Mouse (Mus musculus) hindbrain, embryonic 11.5 days (tissue): ENCODE results near the gene Htatip2. TPM values are rescaled to one million over a fixed set of nuclear protein-coding genes. Genes with fewer than 3 reads are reported as not detected.

ENCODE experiments used
- ATAC-seq: fragments of 200-750 bp; cut with Nextera tagmentation; 2 replicates; pipeline ENCODE4 v1.8.0; 2017; ENCODE audit warnings: mild to moderate bottlenecking, moderate TSS enrichment, moderate library complexity; ENCODE audit not compliant: low FRiP score
- DNase-seq: peaks from one replicate; pipeline ENCODE4 v3.0.0-alpha.2; 2015; ENCODE audit warnings: low spot score
- H3K27ac ChIP-seq: fragments of 300-500 bp; sonication (generic); 2 replicates; pipeline ENCODE4 v1.5.1; 2014; ENCODE audit warnings: mild to moderate bottlenecking, low read depth, low read length
- H3K27me3 ChIP-seq: fragments of 300-500 bp; sonication (generic); 2 replicates; pipeline ENCODE4 v1.6.1; 2014; ENCODE audit warnings: mild to moderate bottlenecking, low read length, moderate library complexity, mixed read lengths; ENCODE audit not compliant: control insufficient read depth, insufficient read depth
- H3K36me3 ChIP-seq: fragments of 300-500 bp; sonication (generic); 2 replicates; pipeline ENCODE4 v1.6.1; 2014; ENCODE audit warnings: mild to moderate bottlenecking, low read length, moderate library complexity, mixed read lengths; ENCODE audit not compliant: control insufficient read depth, insufficient read depth
- H3K4me1 ChIP-seq: fragments of 300-500 bp; sonication (generic); replicated peaks from 2 replicates; pipeline ENCODE4 v1.6.1; 2014; ENCODE audit warnings: low read length, mixed read lengths; ENCODE audit not compliant: control insufficient read depth, insufficient read depth
- H3K4me2 ChIP-seq: fragments of 300-500 bp; sonication (generic); replicated peaks from 2 replicates; pipeline ENCODE4 v1.6.1; 2014; ENCODE audit warnings: mild to moderate bottlenecking, low read depth, low read length
- H3K4me3 ChIP-seq: fragments of 300-500 bp; sonication (generic); 2 replicates; pipeline ENCODE4 v1.5.1; 2014; ENCODE audit warnings: low read depth, low read length
- H3K9ac ChIP-seq: fragments of 300-500 bp; sonication (generic); 2 replicates; pipeline ENCODE4 v1.6.1; 2014; ENCODE audit warnings: low read depth, low read length
- H3K9me3 ChIP-seq: fragments of 300-500 bp; sonication (generic); 2 replicates; pipeline ENCODE4 v1.6.1; 2016; ENCODE audit warnings: low read length; ENCODE audit not compliant: control insufficient read depth
- WGBS: fragments of 180-500 bp; shearing (Covaris S2); extraction: QIAGEN DNeasy Blood & Tissue Kit; methylation state at CpG from one replicate; pipeline ENCODE4 v1.1.7; 2014; 5-methylcytosine and 5-hydroxymethylcytosine counted together
- polyA plus RNA-seq: library from polyadenylated mRNA; unstranded; fragments of >200 nt; fragmentation: Nextera tagmentation; extraction: Ambion mirVana; gene quantifications from 2 replicates; pipeline ENCODE4 v1.2.1, GENCODE M21; 2014

The Htatip2 gene
- 3.3 and 4.4 TPM in 2 replicates for polyA plus RNA-seq

DNA sequence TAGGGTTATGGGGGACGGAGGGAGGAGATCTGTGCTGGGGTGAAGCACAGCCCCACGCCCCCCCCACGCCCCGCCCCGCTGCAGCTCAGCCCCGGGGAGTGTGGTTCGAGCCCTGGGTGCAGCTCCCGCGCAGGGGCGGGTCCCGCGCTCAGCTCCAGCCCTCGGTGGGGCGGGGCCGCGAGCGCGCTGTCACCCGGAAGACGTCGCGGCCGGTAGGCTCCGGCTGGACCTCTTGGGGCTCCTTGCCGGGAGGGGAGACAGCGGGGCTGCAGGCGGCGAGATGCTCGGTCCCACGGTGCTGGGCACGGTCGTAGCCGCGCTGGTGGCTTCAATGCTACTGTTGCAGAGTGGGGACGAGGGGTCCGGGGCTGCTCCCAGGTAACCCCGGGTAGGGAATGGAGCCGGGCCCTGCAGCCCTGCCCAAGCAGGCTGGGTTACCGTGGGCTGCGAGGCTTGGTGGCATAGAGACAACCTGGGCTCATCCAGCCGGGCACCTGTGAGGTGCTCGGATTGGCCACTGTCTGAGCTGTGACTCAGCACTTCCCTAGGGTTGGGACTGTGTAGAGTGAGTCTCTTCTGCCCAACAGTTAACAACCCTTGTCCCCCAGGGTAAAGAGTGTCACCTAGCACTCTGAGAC is at the start of gene Htatip2:
Htatip2 (plus strand) TSS at position 182 of the 638 bp plus-strand sequence.
- DNase-seq = peak; percentile 44
- Histone ChIP-seq H3K27ac (no peak within 1 kb of the TSS), H3K4me1 (peaks cover 5% of the 10 kb centered on the region; the same call in 1 of the 2 replicates), H3K4me3 (peak within 1 kb of the TSS; percentile 39), H3K9ac (peak within 1 kb of the TSS; percentile 45), H3K27me3 (peaks cover 31% of the 10 kb centered on the region), H3K9me3 (no peaks in the 10 kb centered on the region), H3K4me2 (peak within 1 kb of the TSS; percentile 72), H3K36me3 (no peaks in the 10 kb centered on the region)
- ATAC-seq = peak; percentile 59
- WGBS = 2% methylated on average over 18 of the region's 42 CpGs

DNA sequence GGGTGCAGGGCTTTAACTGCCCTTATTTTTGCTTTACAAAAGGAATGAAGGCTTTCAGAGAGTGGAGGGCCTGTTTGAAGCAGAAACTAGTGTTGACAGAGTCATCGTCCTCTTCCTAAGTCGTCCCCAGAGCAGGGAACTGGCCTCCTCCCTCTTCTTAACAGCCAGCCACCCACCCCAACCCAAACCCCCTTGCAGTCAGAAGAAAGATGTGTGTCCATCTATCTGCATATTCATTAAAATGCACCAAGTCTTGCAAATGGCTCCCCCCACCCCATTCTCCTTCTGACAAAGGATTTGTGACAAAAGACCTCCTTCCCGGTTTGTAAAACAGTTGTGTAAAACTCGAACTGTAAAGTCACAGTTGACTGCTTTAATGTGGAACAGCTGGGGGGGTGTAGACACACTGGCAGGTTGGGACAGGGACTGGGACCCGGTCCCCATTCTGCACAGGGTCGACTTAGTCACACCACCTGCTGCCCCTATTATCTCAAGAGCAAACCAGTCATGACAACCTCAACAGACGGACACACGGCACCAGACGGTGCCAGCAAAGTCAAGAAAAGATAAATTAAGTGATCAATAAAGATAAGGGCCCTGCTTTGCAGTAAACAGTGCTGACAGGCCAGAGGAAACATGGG is 49.4 kb upstream of the Htatip2 start:
- Histone ChIP-seq H3K27ac (no peak overlapping the region), H3K27me3 (peaks cover 83% of the 10 kb centered on the region)

GRCm38 (mm10) chr7:49717942-49718733 is 40.8 kb upstream of the Htatip2 start:
- ATAC-seq = no peak
- no peak overlapping the region for H3K4me3 ChIP-seq
- WGBS = 77% methylated on average over 15 of the region's 15 CpGs

More for the DNA sequence above, 49.4 kb upstream of the Htatip2 start:
- no peaks in the 10 kb centered on the region for H3K9me3 ChIP-seq
- no peak overlapping the region for H3K4me3 ChIP-seq
- no peak overlapping the region for H3K9ac ChIP-seq
- H3K36me3 ChIP-seq = no peaks in the 10 kb centered on the region
- ATAC-seq (peak; percentile 90), DNase-seq (peak; percentile 30)
- H3K4me2 ChIP-seq = no peak overlapping the region
- H3K4me1 ChIP-seq = no peaks in the 10 kb centered on the region; the same call in 1 of the 2 replicates
- 16% methylated on average over 9 of the region's 9 CpGs for WGBS

DNA sequence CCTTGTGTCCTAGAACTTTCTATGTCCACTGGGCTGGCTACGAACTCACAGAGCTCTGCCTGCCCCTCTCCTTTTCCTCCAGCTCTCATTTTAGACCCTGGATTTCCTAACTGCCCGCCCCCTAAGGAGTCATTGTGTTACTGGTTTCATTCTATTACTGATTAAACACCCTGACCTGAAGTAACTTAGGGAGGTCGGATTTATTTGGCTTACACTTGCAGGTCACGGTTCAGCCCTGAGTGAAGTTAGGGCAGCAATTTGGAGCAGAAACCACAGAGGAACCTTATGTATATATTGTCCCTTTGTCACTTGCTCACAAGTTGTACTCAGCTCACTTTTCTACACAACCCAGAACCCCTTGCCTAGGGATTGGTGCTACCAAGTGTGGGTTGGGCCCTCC is 24.6 kb upstream of the Htatip2 start:
- Histone ChIP-seq H3K9me3 (no peaks in the 10 kb centered on the region), H3K27ac (no peak overlapping the region), H3K27me3 (peaks cover 11% of the 10 kb centered on the region), H3K4me2 (no peak overlapping the region), H3K4me1 (no peaks in the 10 kb centered on the region), H3K4me3 (no peak overlapping the region), H3K36me3 (no peaks in the 10 kb centered on the region), H3K9ac (no peak overlapping the region)
- 58% methylated on average over 4 of the region's 4 CpGs for WGBS
- ATAC-seq (no peak), DNase-seq (no peak)

More at GRCm38 (mm10) chr7:49717942-49718733, 40.8 kb upstream of the Htatip2 start:
- H3K9ac ChIP-seq = no peak overlapping the region
- peaks cover 51% of the 10 kb centered on the region for H3K27me3 ChIP-seq
- no peak for DNase-seq
- H3K4me1 ChIP-seq = no peaks in the 10 kb centered on the region
- H3K36me3 ChIP-seq = no peaks in the 10 kb centered on the region
- no peaks in the 10 kb centered on the region for H3K9me3 ChIP-seq
- no peak overlapping the region for H3K27ac ChIP-seq
- H3K4me2 ChIP-seq = no peak overlapping the region

DNA sequence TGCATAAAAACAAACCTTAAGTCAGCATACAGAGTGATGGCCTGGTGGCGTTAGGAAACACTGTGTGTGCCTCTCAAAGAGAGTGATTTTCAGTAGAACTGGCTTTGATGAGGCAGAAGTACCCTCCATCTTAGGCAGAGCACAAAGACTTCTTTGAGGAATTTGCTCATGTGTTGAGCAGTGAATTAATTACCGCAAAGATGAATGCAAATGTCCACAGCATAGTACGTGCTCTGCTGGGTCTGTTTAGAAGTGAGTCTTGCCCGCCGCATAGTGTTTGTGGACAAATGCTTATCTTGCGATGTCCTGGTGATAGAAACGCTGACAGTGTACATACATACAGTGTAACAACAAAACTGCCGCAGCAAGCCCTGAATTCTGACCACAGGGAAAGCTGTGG is 19.5 kb upstream of the Htatip2 start:
- peak; percentile 29 for DNase-seq

GRCm38 (mm10) chr7:49741474-49741873 is 17.4 kb upstream of the Htatip2 start:
- Histone ChIP-seq H3K9ac (no peak overlapping the region), H3K36me3 (no peaks in the 10 kb centered on the region), H3K27me3 (peaks cover 18% of the 10 kb centered on the region), H3K4me1 (0 out of 2 replicates have a peak, but pooled peaks cover 2% of the 10 kb centered on the region), H3K9me3 (no peaks in the 10 kb centered on the region), H3K4me2 (no peak overlapping the region), H3K4me3 (no peak overlapping the region), H3K27ac (no peak overlapping the region)
- ATAC-seq (peak; percentile 42), DNase-seq (no peak)
- WGBS = 34% methylated on average over 5 of the region's 5 CpGs

More for the DNA sequence above, 19.5 kb upstream of the Htatip2 start:
- no peak overlapping the region for H3K27ac ChIP-seq
- H3K4me1 ChIP-seq = 0 out of 2 replicates have a peak, but pooled peaks cover 2% of the 10 kb centered on the region
- peaks cover 16% of the 10 kb centered on the region for H3K27me3 ChIP-seq
- 52% methylated on average over 8 of the region's 8 CpGs for whole genome bisulfite sequencing
- H3K9ac ChIP-seq = no peak overlapping the region
- H3K9me3 ChIP-seq = no peaks in the 10 kb centered on the region
- H3K36me3 ChIP-seq = no peaks in the 10 kb centered on the region
- no peak overlapping the region for H3K4me2 ChIP-seq
- ATAC-seq = peak; percentile 75
- H3K4me3 ChIP-seq = no peak overlapping the region

DNA sequence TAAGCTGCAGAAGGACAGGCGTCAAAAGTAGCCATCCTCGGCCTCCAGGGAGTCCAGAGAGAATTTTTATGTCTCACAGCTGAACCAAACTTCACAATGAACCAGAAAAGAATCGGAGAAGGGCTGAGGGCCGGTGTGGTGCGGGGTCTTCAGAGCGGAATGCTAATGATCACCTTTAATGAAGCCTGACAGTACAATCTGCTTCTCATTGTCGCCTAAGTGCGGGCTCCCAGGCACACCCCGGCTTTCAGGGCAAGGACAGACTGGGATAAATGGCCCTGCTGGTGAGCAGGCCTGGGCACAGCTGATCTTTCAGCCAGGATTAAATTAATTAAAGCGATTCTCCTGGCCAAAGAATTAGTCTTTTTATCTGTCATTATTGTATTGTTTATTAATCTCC is 17.0 kb upstream of the Htatip2 start:
- Histone ChIP-seq H3K4me3 (no peak overlapping the region), H3K9me3 (no peaks in the 10 kb centered on the region), H3K27ac (no peak overlapping the region), H3K4me1 (0 out of 2 replicates have a peak, but pooled peaks cover 2% of the 10 kb centered on the region), H3K9ac (no peak overlapping the region), H3K36me3 (no peaks in the 10 kb centered on the region), H3K27me3 (peaks cover 20% of the 10 kb centered on the region), H3K4me2 (no peak overlapping the region)
- ATAC-seq (peak; percentile 88), DNase-seq (peak; percentile 45)
- 22% methylated on average over 10 of the region's 10 CpGs for WGBS

DNA sequence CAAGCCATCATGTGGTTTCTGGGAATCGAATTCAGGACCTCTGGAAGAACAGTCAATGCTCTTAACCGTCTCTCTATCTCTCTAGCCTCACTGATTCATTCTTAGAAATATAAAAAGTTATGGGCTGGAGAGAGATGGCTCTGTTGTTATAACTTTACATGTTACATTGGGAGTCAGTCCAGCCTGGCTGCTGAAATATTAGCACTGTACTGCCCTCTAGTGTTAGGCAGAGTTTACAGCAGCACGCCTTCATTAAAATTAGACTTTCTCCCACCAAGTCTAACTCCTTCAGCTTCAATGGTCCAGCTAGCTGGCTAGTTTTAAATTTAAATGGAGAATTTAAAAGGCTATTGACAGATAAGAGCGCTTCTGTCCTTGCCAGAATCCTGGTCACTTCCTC is 7.8 kb upstream of the Htatip2 start:
- no peaks in the 10 kb centered on the region for H3K4me1 ChIP-seq
- H3K4me3 ChIP-seq = no peak overlapping the region
- ATAC-seq (no peak), DNase-seq (peak; percentile 70)
- no peaks in the 10 kb centered on the region for H3K36me3 ChIP-seq
- H3K9me3 ChIP-seq = no peaks in the 10 kb centered on the region
- 10% methylated on average over 4 of the region's 4 CpGs for WGBS
- no peak overlapping the region for H3K4me2 ChIP-seq
- no peak overlapping the region for H3K9ac ChIP-seq
- H3K27me3 ChIP-seq = peaks cover 55% of the 10 kb centered on the region
- H3K27ac ChIP-seq = no peak overlapping the region
